Mouse (Mus musculus) megakaryocyte progenitor cell, adult 5-6 weeks (primary cell): ENCODE measurements around the gene Fgf18. TPM values are rescaled to one million over a fixed set of nuclear protein-coding genes. Genes with fewer than 3 reads are reported as not detected.

ENCODE experiments used
- ATAC-seq: replicated peaks from 2 replicates; pipeline ENCODE4 v1.8.0; 2016; ENCODE audit warnings: mild to moderate bottlenecking, moderate TSS enrichment, inconsistent platforms; ENCODE audit not compliant: poor library complexity
- total RNA-seq, 2 experiments: library from RNA; stranded (forward) in 1 of 2; stranded (reverse) in 1 of 2; fragments of 157-497, 149-512 nt in 1 of 2; fragments of 200-1000 nt in 1 of 2; gene quantifications; 2 replicates each; pipeline versions ENCODE4 v1.2.3 to v1.2.4; 2015 to 2017

Gene Fgf18
- total RNA-seq, 2 experiments from 2014 or later = not detected

DNA sequence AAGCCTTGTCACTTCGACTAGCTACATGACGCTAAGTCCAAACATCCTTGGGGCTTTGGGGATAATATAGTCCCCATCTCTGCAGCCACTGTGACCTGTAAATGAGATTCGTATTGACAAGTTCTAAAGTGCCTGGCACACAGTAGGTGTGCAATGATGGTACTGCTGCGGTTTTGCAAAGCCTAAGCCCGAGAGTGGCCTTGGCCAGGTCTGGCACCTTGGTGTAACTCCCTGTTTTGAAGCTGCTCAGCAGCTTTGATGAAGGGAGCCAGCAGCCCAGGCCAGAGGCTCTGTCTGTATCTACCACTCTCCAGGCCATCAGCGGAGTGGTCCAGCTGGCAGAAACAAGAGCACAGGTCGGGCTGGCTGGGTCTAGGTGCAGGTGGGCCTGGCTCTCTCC, 72.7 kb downstream of the Fgf18 start:
- no peak for ATAC-seq

DNA sequence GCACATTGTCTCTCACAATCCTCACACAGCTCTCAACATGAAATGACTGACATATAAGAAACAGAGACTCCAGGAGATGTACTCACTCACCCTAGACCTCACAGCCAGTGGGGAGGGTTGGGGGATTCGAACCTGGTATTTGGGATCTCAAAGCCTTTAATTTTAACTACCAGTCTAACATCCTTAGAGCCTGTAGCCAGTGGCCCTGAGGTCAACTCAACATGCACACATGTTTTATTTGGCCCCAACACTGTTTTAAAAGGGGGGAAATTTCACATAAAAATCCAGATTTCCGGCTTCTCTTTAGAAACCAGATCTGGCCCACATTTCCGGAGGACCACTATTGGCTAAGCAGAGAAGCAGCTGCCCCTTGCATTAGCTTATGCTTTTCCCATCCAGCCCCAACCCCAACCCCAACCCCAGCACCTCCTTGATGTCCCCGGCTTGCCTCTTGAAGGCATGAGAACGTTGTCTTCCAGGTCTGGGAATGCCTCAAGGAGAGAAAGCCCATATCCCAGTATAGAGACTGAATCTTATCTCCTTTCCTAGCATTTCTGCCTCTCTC, 75.8 kb downstream of the Fgf18 start:
- no peak for ATAC-seq

DNA sequence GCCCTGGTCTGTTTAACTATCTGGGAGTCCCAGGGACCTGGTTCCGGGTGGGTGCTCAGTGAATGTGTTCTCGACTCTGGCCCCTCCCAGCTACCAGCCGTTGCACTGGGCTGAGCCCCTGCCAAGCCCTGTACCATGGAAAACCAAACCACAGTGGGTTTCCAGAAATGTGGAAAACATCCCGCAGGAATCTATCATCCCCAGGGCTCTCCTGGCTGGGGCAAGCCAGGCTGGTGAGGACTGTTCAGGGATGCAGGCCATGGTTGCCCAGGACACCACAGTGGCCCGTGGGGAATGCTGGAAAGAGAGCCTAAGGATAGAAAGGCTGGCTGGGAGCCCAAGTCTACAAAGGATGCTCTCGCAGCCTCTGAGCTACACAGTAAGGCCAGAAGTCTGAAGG, 76.7 kb downstream of the Fgf18 start:
- no peak for ATAC-seq

Other genes with a start within 250 kb of the Fgf18 start
- 2,919 and 2,971 TPM in 2 replicates for gene Npm1, start 15.8 kb upstream of the Fgf18 start, total RNA-seq (2015)
- 3,382 and 4,168 TPM in 2 replicates for gene Npm1, start 15.8 kb upstream of the Fgf18 start, total RNA-seq (2017)
- not detected in 2 replicates for gene Tlx3, start 56.2 kb upstream of the Fgf18 start, total RNA-seq (2015)
- gene Tlx3, start 56.2 kb upstream of the Fgf18 start, total RNA-seq (2017) = not detected in 2 replicates
- gene Gm12117, start 129.3 kb upstream of the Fgf18 start, total RNA-seq (2015) = 0.27 TPM in 1 of 2 replicates, not detected in the other
- not detected in 2 replicates for gene Gm12117, start 129.3 kb upstream of the Fgf18 start, total RNA-seq (2017)